Mouse (Mus musculus) limb, embryonic 10.5 days (tissue): Measurements from ENCODE around the gene Avpr1b. TPM values are rescaled to one million over a fixed set of nuclear protein-coding genes. Genes with fewer than 3 reads are reported as not detected.

Experiments used
- DNase-seq: peaks from one replicate; pipeline ENCODE4 v3.0.0-alpha.2; 2017; ENCODE audit warnings: low spot score
- H3K27ac ChIP-seq: fragments of 300-500 bp; sonication (generic); 2 replicates; pipeline ENCODE4 v1.5.1; 2016; ENCODE audit warnings: mild to moderate bottlenecking
- H3K27me3 ChIP-seq: fragments of 300-500 bp; sonication (generic); 2 replicates; pipeline ENCODE4 v1.6.1; 2016; ENCODE audit warnings: low read depth, mild to moderate bottlenecking; ENCODE audit not compliant: poor library complexity, severe bottlenecking
- H3K36me3 ChIP-seq: fragments of 300-500 bp; sonication (generic); 2 replicates; pipeline ENCODE4 v1.6.1; 2016; ENCODE audit warnings: mild to moderate bottlenecking, moderate library complexity
- H3K4me1 ChIP-seq: fragments of 300-500 bp; sonication (generic); 2 replicates; pipeline ENCODE4 v1.6.1; 2016
- H3K4me3 ChIP-seq: fragments of 300-500 bp; sonication (generic); 2 replicates; pipeline ENCODE4 v1.5.1; 2016; ENCODE audit warnings: mild to moderate bottlenecking, moderate library complexity
- H3K9me3 ChIP-seq: fragments of 300-500 bp; sonication (generic); replicated peaks from 2 replicates; pipeline ENCODE4 v1.6.1; 2016; ENCODE audit warnings: mild to moderate bottlenecking
- WGBS: fragments of 180-500 bp; shearing (Covaris S2); methylation state at CpG from one replicate; pipeline ENCODE4 v1.1.7; 2016; 5-methylcytosine and 5-hydroxymethylcytosine counted together
- polyA plus RNA-seq: library from polyadenylated mRNA; unstranded; fragments of >200 nt; fragmentation: Nextera tagmentation; extraction: Ambion mirVana; gene quantifications from 2 replicates; pipeline ENCODE4 v1.2.1, GENCODE M21; 2016

Gene Avpr1b
- polyA plus RNA-seq, 1 experiment from 2014 or later = not detected

DNA sequence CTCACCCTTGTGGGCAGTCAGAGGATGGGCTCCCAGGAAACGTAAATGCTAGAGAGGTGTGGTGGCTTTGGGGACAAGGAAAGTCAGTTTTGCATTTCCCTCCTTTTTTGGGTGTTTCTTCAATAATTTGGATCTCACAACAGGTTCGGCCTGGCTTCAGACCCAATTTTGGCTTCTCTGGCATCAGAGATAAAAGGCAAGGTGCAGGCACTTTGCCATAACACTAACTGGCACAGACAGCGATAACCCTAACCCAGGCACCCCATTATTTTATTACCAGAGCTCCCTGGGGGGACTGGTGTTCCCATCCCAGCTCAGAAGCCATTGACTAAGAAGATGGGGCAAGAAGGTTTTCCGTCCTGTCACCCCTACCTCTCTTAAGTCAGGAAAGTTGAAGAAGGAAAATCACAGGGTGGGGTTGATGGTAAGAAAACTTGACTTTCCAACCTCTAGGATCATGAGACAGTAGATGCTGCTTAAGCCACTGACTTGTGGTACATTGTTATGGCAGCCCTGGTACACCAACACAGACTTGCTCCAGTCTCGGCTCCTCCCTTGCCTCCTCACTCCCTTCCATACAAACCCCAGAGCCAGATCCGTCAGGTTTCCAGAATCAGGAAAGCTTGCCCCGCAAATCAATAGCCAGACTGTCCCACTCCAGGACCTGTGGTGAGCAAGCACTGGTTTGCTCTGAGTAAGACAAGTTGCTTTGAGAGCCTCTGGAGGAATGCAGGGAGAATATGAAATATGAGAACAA, 61.9 kb downstream of the Avpr1b start:
- H3K27me3 ChIP-seq = no peaks in the 10 kb centered on the region
- H3K9me3 ChIP-seq = no peaks in the 10 kb centered on the region
- peaks cover 6% of the 10 kb centered on the region for H3K4me1 ChIP-seq
- H3K27ac ChIP-seq = no peak overlapping the region
- 84% methylated on average over 7 of the region's 7 CpGs for WGBS
- no peak overlapping the region for H3K4me3 ChIP-seq
- DNase-seq = no peak
- no peaks in the 10 kb centered on the region for H3K36me3 ChIP-seq

Other genes with a start within 250 kb of the Avpr1b start
- gene Srgap2, start 71.9 kb upstream of the Avpr1b start, polyA plus RNA-seq = 16.5 and 17.2 TPM in 2 replicates
- 4.3 and 4.6 TPM in 2 replicates for gene Fam72a, start 71.3 kb upstream of the Avpr1b start, polyA plus RNA-seq
- not detected in 2 replicates for gene Ctse, start 39.1 kb downstream of the Avpr1b start, polyA plus RNA-seq
- 0.63 and 0.65 TPM in 2 replicates for gene Rab7b, start 89.5 kb downstream of the Avpr1b start, polyA plus RNA-seq
- gene Slc26a9, start 144.8 kb downstream of the Avpr1b start, polyA plus RNA-seq = 0.08 TPM in 1 of 2 replicates, not detected in the other
- gene Pm20d1, start 198.1 kb downstream of the Avpr1b start, polyA plus RNA-seq = 2.8 and 3.5 TPM in 2 replicates
- gene Slc41a1, start 228.3 kb downstream of the Avpr1b start, polyA plus RNA-seq = 11.1 and 13.0 TPM in 2 replicates